Mouse (Mus musculus): ENCODE results near the gene D630039A03Rik.
A peak's percentile ranks its signal among the peaks of the same experiment; 100 is the strongest.
"Not testable (repeated sequence)": the region's sequence is repeated elsewhere in the genome, so short reads cannot be mapped to it uniquely, and the experiment has no call there.

D630039A03Rik gene

GRCm38 (mm10) chr4:57888978-57889377, 27.1 kb downstream of the D630039A03Rik start:
- DNase-seq (ENCODE audit: low read depth, low spot score), result not testable (repeated sequence)

DNA sequence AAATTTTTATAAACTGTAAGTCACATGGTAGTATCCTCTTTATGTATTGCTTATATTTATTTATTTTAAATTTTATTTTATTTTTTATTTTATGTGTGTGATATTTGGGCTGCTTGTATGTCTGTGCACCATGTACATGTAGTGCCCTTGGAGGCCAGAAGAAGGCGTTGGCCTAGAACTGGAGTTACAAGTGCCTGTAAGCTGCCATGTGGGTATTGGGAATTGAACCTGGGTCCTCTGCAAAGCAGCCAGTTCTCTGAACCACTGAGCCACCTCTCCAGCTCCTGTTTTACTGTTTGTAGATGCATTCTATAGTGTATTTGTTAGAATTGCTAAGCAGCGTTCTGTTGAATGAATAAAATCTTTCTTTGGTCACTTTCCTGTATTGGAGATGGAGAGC, 27.9 kb downstream of the D630039A03Rik start:
- no peak for DNase-seq (ENCODE audit: low read depth, low spot score)

DNA sequence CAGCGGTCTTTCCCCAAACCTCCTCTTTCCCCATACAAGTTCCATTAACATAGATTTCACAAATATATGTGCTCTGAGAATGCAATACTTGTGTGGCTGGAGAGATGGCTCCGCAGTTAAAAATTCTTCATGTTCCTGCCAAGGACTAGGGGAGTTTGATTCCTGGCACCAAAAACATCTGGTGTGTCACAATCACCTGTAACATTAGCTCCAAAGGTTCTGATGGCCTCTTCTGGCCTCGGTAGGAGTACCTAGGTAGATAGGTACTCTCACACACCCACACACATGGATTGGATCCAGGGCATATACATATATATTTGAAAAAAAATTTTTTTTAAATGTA, 29.2 kb downstream of the D630039A03Rik start:
- no peak for DNase-seq (ENCODE audit: low read depth, low spot score)

DNA sequence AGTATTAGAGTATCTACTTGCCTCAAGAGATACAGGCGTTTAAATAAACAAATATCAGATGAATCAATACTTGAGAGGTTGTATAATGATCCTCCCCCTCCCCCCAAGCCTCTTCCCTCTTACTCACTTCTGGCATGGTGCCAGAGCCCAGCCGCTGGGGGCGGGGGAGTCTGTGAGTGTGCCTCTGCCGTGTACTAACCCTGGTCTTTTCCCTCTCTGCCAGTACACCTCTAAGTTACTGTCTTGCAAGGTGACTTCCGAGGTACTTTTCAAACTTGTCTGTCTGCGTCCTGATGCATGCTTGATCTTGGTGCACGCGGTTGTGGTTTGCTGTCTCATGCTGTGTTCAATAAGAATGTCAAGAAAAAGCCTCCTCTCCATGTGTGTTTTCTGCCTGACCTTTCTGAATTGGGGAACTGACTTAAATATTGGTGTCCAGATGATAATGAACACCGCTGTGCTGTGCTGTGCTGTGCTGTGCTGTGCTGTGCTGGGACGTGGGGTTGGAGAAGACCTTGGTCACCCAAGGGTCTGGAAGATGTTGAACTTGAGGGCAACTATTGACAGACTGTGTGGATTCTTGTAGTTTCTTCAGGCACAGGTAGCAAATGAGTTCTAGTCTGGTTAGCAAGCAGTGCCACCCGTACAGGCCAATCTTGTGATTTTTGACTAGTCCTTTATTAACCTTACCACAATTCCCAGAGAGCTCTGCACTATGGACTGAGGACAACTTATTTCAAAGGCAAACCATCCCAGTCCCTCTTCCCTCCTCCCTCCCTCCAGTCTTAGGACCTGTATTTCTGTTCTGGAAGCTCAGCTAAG, 29.8 kb downstream of the D630039A03Rik start:
- DNase-seq (ENCODE audit: low read depth, low spot score), result peak; percentile 25

DNA sequence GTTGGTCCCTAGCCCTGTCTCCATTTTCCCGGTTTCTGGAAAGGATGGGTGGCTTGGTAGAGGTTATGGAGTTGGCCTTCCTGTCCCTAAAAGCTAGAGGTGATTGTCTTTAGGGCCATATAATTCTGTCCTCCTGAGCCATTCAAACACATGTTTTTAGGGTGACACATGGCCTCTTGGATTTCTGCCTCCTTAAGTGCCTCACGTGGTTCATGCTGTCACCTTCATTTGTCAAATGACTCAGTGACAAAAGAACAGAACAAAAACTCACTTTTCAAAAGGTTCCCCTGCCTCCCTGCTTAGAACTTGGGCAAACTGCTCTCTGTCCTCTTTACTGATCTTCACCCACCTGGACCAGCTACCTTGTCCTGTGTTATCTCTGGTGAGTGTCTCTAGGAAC, 30.9 kb downstream of the D630039A03Rik start:
- no peak for DNase-seq (ENCODE audit: low read depth, low spot score)

GRCm38 (mm10) chr4:57884511-57884910, 31.6 kb downstream of the D630039A03Rik start:
- DNase-seq (ENCODE audit: low read depth, low spot score), result no peak

DNA sequence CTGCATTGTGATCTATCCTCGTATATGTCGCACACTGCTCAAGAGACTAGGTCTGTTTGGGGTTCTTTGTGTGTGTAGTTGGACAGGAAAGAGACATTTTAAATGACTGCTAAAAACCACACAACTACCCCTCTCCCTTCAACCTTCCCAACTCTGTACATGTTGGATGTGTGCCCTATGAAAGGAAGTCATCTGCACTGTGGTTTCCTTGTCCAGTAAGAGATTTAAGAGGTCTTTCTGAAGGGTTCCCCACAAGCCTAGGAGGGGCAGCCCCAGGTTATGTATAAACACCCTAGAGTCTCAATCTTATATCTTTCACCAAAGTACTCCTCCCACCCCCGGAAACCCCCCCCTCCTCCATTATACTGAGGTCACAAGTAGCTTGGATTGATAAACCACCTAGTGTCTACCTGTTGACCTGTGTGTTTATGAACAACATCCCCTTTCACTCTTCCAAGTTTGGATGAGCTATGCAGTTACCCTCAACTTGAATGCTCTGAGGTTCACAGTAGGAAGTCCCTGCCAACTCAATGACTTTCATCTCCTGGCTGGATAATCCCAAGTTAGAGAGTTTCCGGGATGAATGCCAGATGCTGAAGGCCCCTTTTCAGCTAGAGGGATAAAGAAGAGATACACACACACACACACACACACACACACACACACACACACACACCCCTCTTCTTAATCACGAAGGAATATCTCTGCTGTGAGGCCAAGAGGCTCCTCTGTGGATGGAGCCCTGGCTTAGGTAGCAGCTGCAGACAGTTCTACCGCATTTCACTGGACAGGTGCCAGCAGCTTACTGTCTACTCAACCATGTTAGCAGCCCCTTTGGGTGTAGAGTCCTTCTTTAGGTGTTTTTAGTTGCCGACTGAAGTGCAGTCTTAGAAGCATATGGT, 32.3 kb downstream of the D630039A03Rik start:
- no peak for DNase-seq (ENCODE audit: low read depth, low spot score)

GRCm38 (mm10) chr4:57879804-57880357, 36.2 kb downstream of the D630039A03Rik start:
- DNase-seq (ENCODE audit: low read depth, low spot score), result peak; percentile 68

- no peak for DNase-seq (ENCODE audit: low read depth, low spot score)
These were observed 37.0 kb downstream of the D630039A03Rik start for GRCm38 (mm10) chr4:57879137-57879536.

GRCm38 (mm10) chr4:57867454-57867853, 48.6 kb downstream of the D630039A03Rik start:
- peak; percentile 27 for DNase-seq (ENCODE audit: low read depth, low spot score)

- DNase-seq (ENCODE audit: low read depth, low spot score), result no peak
These were observed 49.1 kb downstream of the D630039A03Rik start for GRCm38 (mm10) chr4:57866990-57867389.

- DNase-seq (ENCODE audit: low read depth, low spot score), result no peak
These were observed 50.0 kb downstream of the D630039A03Rik start for GRCm38 (mm10) chr4:57866088-57866487.

GRCm38 (mm10) chr4:57862269-57862986, 53.7 kb downstream of the D630039A03Rik start:
- DNase-seq (ENCODE audit: low read depth, low spot score), result no peak

GRCm38 (mm10) chr4:57861856-57862255, 54.2 kb downstream of the D630039A03Rik start:
- no peak for DNase-seq (ENCODE audit: low read depth, low spot score)

DNA sequence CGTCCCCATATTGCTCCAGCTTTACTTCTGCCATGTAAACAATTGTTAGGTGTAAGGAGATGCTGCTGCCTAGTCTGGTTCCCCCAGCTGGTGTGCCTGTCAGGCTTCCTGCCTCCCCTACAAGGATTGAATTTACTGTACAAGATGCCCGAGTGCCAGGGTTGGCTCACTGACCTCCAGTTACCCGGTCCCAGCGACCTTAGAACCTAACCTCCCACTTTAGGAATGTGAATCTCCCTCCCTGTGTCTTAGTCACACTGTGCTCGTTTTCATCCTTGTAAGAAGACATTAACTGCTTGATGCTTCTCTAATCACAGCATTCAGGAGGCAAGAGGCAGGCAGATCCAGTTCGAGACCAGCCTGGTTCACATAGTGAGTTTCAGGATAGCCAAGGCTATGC, 54.9 kb downstream of the D630039A03Rik start:
- DNase-seq (ENCODE audit: low read depth, low spot score), result no peak

GRCm38 (mm10) chr4:57860204-57860611, 55.9 kb downstream of the D630039A03Rik start:
- no peak for DNase-seq (ENCODE audit: low read depth, low spot score)
